Mouse (Mus musculus) MEL (cell line): ENCODE measurements around the gene Lce1a2. TPM values are rescaled to one million over a fixed set of nuclear protein-coding genes. Genes with fewer than 3 reads are reported as not detected.

Source experiments
- DNase-seq: peaks from one replicate; pipeline ENCODE4 v3.0.0; 2011; ENCODE audit warnings: low read depth, low spot score
- H3K27ac ChIP-seq: 2 replicates; pipeline ENCODE4 v1.5.1; 2012; ENCODE audit warnings: low read depth, mild to moderate bottlenecking, control low read depth, low read length, moderate library complexity; ENCODE audit not compliant: control insufficient read depth
- H3K27me3 ChIP-seq, 2 experiments: fragments of 150-350 bp in 1 of 2; sonication (generic) in 1 of 2; 2 replicates each; pipeline ENCODE4 v1.6.1; 2012; ENCODE audit warnings: low read length in 2 of 2, mild to moderate bottlenecking in 2 of 2, improper control_type of control experiment in 1 of 2, moderate library complexity in 1 of 2; ENCODE audit not compliant: insufficient read depth in 2 of 2, control insufficient read depth in 1 of 2
- H3K36me3 ChIP-seq, 2 experiments: 2 replicates each; pipeline ENCODE4 v1.6.1; 2012 to 2014; ENCODE audit warnings: low read length in 2 of 2, improper control_type of control experiment in 1 of 2, inconsistent platforms in 1 of 2, mild to moderate bottlenecking in 1 of 2; ENCODE audit not compliant: insufficient read depth in 2 of 2, control insufficient read depth in 1 of 2
- H3K4me1 ChIP-seq, 2 experiments: fragments of 150-350 bp in 1 of 2; sonication (generic) in 1 of 2; 2 replicates each; pipeline ENCODE4 v1.6.1; 2012; ENCODE audit warnings: low read length in 2 of 2, improper control_type of control experiment in 1 of 2, mild to moderate bottlenecking in 1 of 2; ENCODE audit not compliant: insufficient read depth in 2 of 2, control insufficient read depth in 1 of 2
- H3K4me3 ChIP-seq, 2 experiments: fragments of 150-350 bp in 1 of 2; sonication (generic) in 1 of 2; 2 replicates each; pipeline ENCODE4 v1.5.1; 2012; ENCODE audit warnings: low read depth in 2 of 2, low read length in 2 of 2, mild to moderate bottlenecking in 2 of 2, moderate library complexity in 2 of 2, control low read depth in 1 of 2, improper control_type of control experiment in 1 of 2; ENCODE audit not compliant: control insufficient read depth in 1 of 2, insufficient read depth in 1 of 2
- H3K79me2 ChIP-seq: 2 replicates; pipeline ENCODE4 v1.6.1; 2012; ENCODE audit warnings: mild to moderate bottlenecking, low read length, moderate library complexity; ENCODE audit not compliant: control insufficient read depth, poor library complexity, insufficient read depth
- H3K9ac ChIP-seq: 2 replicates; pipeline ENCODE4 v1.6.1; 2012; ENCODE audit warnings: low read depth, mild to moderate bottlenecking, control low read depth, low read length, moderate library complexity; ENCODE audit not compliant: control insufficient read depth, poor library complexity, severe bottlenecking
- H3K9me3 ChIP-seq: fragments of 150-350 bp; sonication (generic); replicated peaks from 2 replicates; pipeline ENCODE4 v1.6.1; 2012; ENCODE audit warnings: mild to moderate bottlenecking, low read length, improper control_type of control experiment, moderate library complexity; ENCODE audit not compliant: insufficient read depth
- BHLHE40 ChIP-seq: IDR thresholded peaks from 2 replicates; pipeline ENCODE4 v1.6.1; 2012; ENCODE audit warnings: low read depth, mild to moderate bottlenecking, inconsistent platforms, low read length, improper control_type of control experiment, borderline replicate concordance
- CHD2 ChIP-seq: IDR thresholded peaks from 2 replicates; pipeline ENCODE4 v1.6.1; 2011; ENCODE audit warnings: low read length, improper control_type of control experiment
- CTCF ChIP-seq, 3 experiments: IDR thresholded peaks in 2 of 3; conservative IDR thresholded peaks in 1 of 3; 2 replicates each; pipeline ENCODE4 v1.5.1; 2011 to 2012; ENCODE audit warnings: low read length in 3 of 3, low read depth in 2 of 3, mild to moderate bottlenecking in 2 of 3, improper control_type of control experiment in 1 of 3, inconsistent platforms in 1 of 3, mixed read lengths in 1 of 3, moderate library complexity in 1 of 3; ENCODE audit not compliant: control insufficient read depth in 1 of 3, insufficient read depth in 1 of 3, poor library complexity in 1 of 3, severe bottlenecking in 1 of 3
- GABPA ChIP-seq: IDR thresholded peaks from 2 replicates; pipeline ENCODE4 v1.6.1; 2012; ENCODE audit warnings: low read depth, mild to moderate bottlenecking, inconsistent platforms, low read length, improper control_type of control experiment, moderate library complexity
- HCFC1 ChIP-seq: IDR thresholded peaks from 2 replicates; pipeline ENCODE4 v1.6.1; 2012; ENCODE audit warnings: low read depth, mild to moderate bottlenecking, inconsistent platforms, low read length, improper control_type of control experiment, moderate library complexity
- JUND ChIP-seq: IDR thresholded peaks from 2 replicates; pipeline ENCODE4 v1.6.1; 2011; ENCODE audit warnings: low read depth, mild to moderate bottlenecking, improper control_type of control experiment, low read length
- KAT2A ChIP-seq: conservative IDR thresholded peaks from 2 replicates; pipeline ENCODE4 v1.6.1; 2012; ENCODE audit warnings: low read depth, low read length, improper control_type of control experiment, inconsistent platforms
- MAFK ChIP-seq: IDR thresholded peaks from 2 replicates; pipeline ENCODE4 v1.6.1; 2011; ENCODE audit warnings: low read depth, mild to moderate bottlenecking, low read length, improper control_type of control experiment, borderline replicate concordance
- MAZ ChIP-seq: IDR thresholded peaks from 2 replicates; pipeline ENCODE4 v1.6.1; 2012; ENCODE audit warnings: low read depth, mild to moderate bottlenecking, inconsistent platforms, low read length, improper control_type of control experiment
- NELFE ChIP-seq: IDR thresholded peaks from 2 replicates; pipeline ENCODE4 v1.6.1; 2011; ENCODE audit warnings: low read depth, low read length, improper control_type of control experiment
- NRF1 ChIP-seq: IDR thresholded peaks from 2 replicates; pipeline ENCODE4 v1.6.1; 2014; ENCODE audit warnings: low read depth, mild to moderate bottlenecking, inconsistent platforms, low read length, improper control_type of control experiment, moderate library complexity; ENCODE audit not compliant: poor library complexity, insufficient read depth, severe bottlenecking
- POLR2A ChIP-seq, 2 experiments: IDR thresholded peaks; 2 replicates each; pipeline ENCODE4 v1.6.1; 2011 to 2012; ENCODE audit warnings: low read length in 2 of 2, mild to moderate bottlenecking in 2 of 2, control low read depth in 1 of 2, improper control_type of control experiment in 1 of 2, low read depth in 1 of 2, moderate library complexity in 1 of 2; ENCODE audit not compliant: control insufficient read depth in 1 of 2, insufficient read depth in 1 of 2, poor library complexity in 1 of 2
- POLR2AphosphoS2 ChIP-seq: IDR thresholded peaks from 2 replicates; pipeline ENCODE4 v1.6.1; 2011; ENCODE audit warnings: low read length, improper control_type of control experiment
- RAD21 ChIP-seq: IDR thresholded peaks from 2 replicates; pipeline ENCODE4 v1.6.1; 2011; ENCODE audit warnings: mild to moderate bottlenecking, low read depth, low read length, improper control_type of control experiment
- SIN3A ChIP-seq: IDR thresholded peaks from 2 replicates; pipeline ENCODE4 v1.6.1; 2012; ENCODE audit warnings: low read length, improper control_type of control experiment, inconsistent platforms
- UBTF ChIP-seq: IDR thresholded peaks from 2 replicates; pipeline ENCODE4 v1.6.1; 2012; ENCODE audit warnings: low read depth, mild to moderate bottlenecking, inconsistent platforms, low read length, improper control_type of control experiment, moderate library complexity, borderline replicate concordance; ENCODE audit not compliant: insufficient read depth
- ZKSCAN1 ChIP-seq: IDR thresholded peaks from 2 replicates; pipeline ENCODE4 v1.6.1; 2012; ENCODE audit warnings: low read depth, mild to moderate bottlenecking, inconsistent platforms, low read length, improper control_type of control experiment, moderate library complexity
- ZNF384 ChIP-seq: IDR thresholded peaks from 2 replicates; pipeline ENCODE4 v1.6.1; 2012; ENCODE audit warnings: low read depth, mild to moderate bottlenecking, inconsistent platforms, low read length, improper control_type of control experiment
- polyA plus RNA-seq, 2 experiments: library from polyadenylated mRNA; stranded (reverse) in 1 of 2; unstranded in 1 of 2; fragments of >175 nt in 1 of 2; fragments of >200 nt in 1 of 2; gene quantifications; 2 replicates each; pipeline versions ENCODE4 v1.2.1 to v1.2.4; 2012; ENCODE audit warnings: low replicate concordance in 2 of 2, low read depth in 1 of 2; ENCODE audit not compliant: insufficient read length in 2 of 2, insufficient read depth in 1 of 2, missing spikeins in 1 of 2
- total RNA-seq: library from RNA; depleted of rRNA; stranded (reverse); fragments of 300-350 nt; gene quantifications from 2 replicates; pipeline ENCODE4 v1.2.3, GENCODE M21; 2012; rRNA removed

Gene Lce1a2
- total and polyA plus RNA-seq, 3 experiments = not detected

GRCm38 (mm10) chr3:92621560-92621959 is 48.6 kb downstream of the Lce1a2 start, which contains the start of gene Lce6a:
Gene Lce6a (minus strand): TSS chr3:92621660.
- Histone ChIP-seq H3K9me3 (no peaks in the 10 kb centered on the region), H3K27ac (no peak within 1 kb of the TSS), H3K79me2 (no peaks in the 10 kb centered on the region), H3K4me1 (no peaks in the 10 kb centered on the region), H3K27me3 (no peaks in the 10 kb centered on the region), H3K36me3 (no peaks in the 10 kb centered on the region), H3K9ac (no peak within 1 kb of the TSS), H3K4me3 (no peak within 1 kb of the TSS)
- TF ChIP-seq KAT2A (no peak), MAZ (no peak), SIN3A (no peak), CHD2 (no peak), POLR2AphosphoS2 (no peak), GABPA (no peak), CTCF (IDR thresholded peaks at IDR 0.05 in 2 of 3, conservative IDR thresholded peaks at IDR 0.05 in 1 of 3; ENCODE audit: control insufficient read depth in 1 of 3, insufficient read depth in 1 of 3, low read depth in 2 of 3, low read length in 3 of 3, poor library complexity in 1 of 3, severe bottlenecking in 1 of 3) (no peak), NELFE (no peak), ZNF384 (no peak), BHLHE40 (no peak), POLR2A (IDR thresholded peaks at IDR 0.05; ENCODE audit: control insufficient read depth in 1 of 2, insufficient read depth in 1 of 2, low read depth in 1 of 2, low read length in 2 of 2, poor library complexity in 1 of 2) (no peak), UBTF (no peak), JUND (no peak), ZKSCAN1 (no peak), HCFC1 (no peak), NRF1 (no peak), MAFK (no peak), RAD21 (no peak)
- DNase-seq = no peak

Other genes with a start within 250 kb of the Lce1a2 start
- gene Gm9774, start 240.9 kb downstream of the Lce1a2 start, total RNA-seq = 17.4 and 26.0 TPM in 2 replicates
- 100 to 1,000 TPM; 107 to 140 TPM for gene Gm9774, start 240.9 kb downstream of the Lce1a2 start, polyA plus RNA-seq
- not detected in 2 replicates for gene Sprr2k, start 237.7 kb downstream of the Lce1a2 start, total RNA-seq
- gene Sprr2k, start 237.7 kb downstream of the Lce1a2 start, polyA plus RNA-seq = not detected
- gene Sprr1b, start 231.5 kb downstream of the Lce1a2 start, total RNA-seq = not detected in 2 replicates
- gene Sprr1b, start 231.5 kb downstream of the Lce1a2 start, polyA plus RNA-seq = not detected
- not detected in 2 replicates for gene Sprr3, start 211.6 kb downstream of the Lce1a2 start, total RNA-seq
- not detected for gene Sprr3, start 211.6 kb downstream of the Lce1a2 start, polyA plus RNA-seq
- gene Sprr1a, start 184.4 kb downstream of the Lce1a2 start, total RNA-seq = not detected in 2 replicates
- not detected for gene Sprr1a, start 184.4 kb downstream of the Lce1a2 start, polyA plus RNA-seq
- gene Sprr4, start 169.8 kb downstream of the Lce1a2 start, total RNA-seq = not detected in 2 replicates
- gene Sprr4, start 169.8 kb downstream of the Lce1a2 start, polyA plus RNA-seq = not detected
- not detected in 2 replicates for gene 2310046K23Rik, start 135.8 kb downstream of the Lce1a2 start, total RNA-seq
- gene 2310046K23Rik, start 135.8 kb downstream of the Lce1a2 start, polyA plus RNA-seq = not detected
- gene Ivl, start 96.6 kb downstream of the Lce1a2 start, total RNA-seq = not detected in 2 replicates
- not detected for gene Ivl, start 96.6 kb downstream of the Lce1a2 start, polyA plus RNA-seq
- gene Smcp, start 81.3 kb downstream of the Lce1a2 start, total RNA-seq = not detected in 2 replicates
- gene Smcp, start 81.3 kb downstream of the Lce1a2 start, polyA plus RNA-seq = not detected
- not detected in 2 replicates for gene 2210017I01Rik, start 62.8 kb downstream of the Lce1a2 start, total RNA-seq
- not detected for gene 2210017I01Rik, start 62.8 kb downstream of the Lce1a2 start, polyA plus RNA-seq
- gene Lce6a, start 48.7 kb downstream of the Lce1a2 start, total RNA-seq = not detected in 2 replicates
- gene Lce6a, start 48.7 kb downstream of the Lce1a2 start, polyA plus RNA-seq = not detected
- not detected in 2 replicates for gene Lce1a1, start 22.0 kb downstream of the Lce1a2 start, total RNA-seq
- not detected for gene Lce1a1, start 22.0 kb downstream of the Lce1a2 start, polyA plus RNA-seq
- not detected in 2 replicates for gene Lce1b, start 13.4 kb downstream of the Lce1a2 start, total RNA-seq
- gene Lce1b, start 13.4 kb downstream of the Lce1a2 start, polyA plus RNA-seq = not detected
- gene Lce1c, start 8.9 kb upstream of the Lce1a2 start, total RNA-seq = not detected in 2 replicates
- gene Lce1c, start 8.9 kb upstream of the Lce1a2 start, polyA plus RNA-seq = not detected
- gene Lce1d, start 16.9 kb upstream of the Lce1a2 start, total RNA-seq = not detected in 2 replicates
- gene Lce1d, start 16.9 kb upstream of the Lce1a2 start, polyA plus RNA-seq = not detected
- gene Lce1e, start 38.8 kb upstream of the Lce1a2 start, total RNA-seq = not detected in 2 replicates
- gene Lce1e, start 38.8 kb upstream of the Lce1a2 start, polyA plus RNA-seq = not detected
- not detected in 2 replicates for gene Lce1f, start 50.0 kb upstream of the Lce1a2 start, total RNA-seq
- not detected for gene Lce1f, start 50.0 kb upstream of the Lce1a2 start, polyA plus RNA-seq
- not detected in 2 replicates for gene Gm38119, start 68.8 kb upstream of the Lce1a2 start, total RNA-seq
- gene Gm38119, start 68.8 kb upstream of the Lce1a2 start, polyA plus RNA-seq = not detected
- gene Lce1g, start 82.0 kb upstream of the Lce1a2 start, total RNA-seq = not detected in 2 replicates
- gene Lce1g, start 82.0 kb upstream of the Lce1a2 start, polyA plus RNA-seq = not detected
- gene Lce1h, start 94.8 kb upstream of the Lce1a2 start, total RNA-seq = not detected in 2 replicates
- gene Lce1h, start 94.8 kb upstream of the Lce1a2 start, polyA plus RNA-seq = not detected
- not detected in 2 replicates for gene Lce1i, start 108.6 kb upstream of the Lce1a2 start, total RNA-seq
- not detected for gene Lce1i, start 108.6 kb upstream of the Lce1a2 start, polyA plus RNA-seq
- not detected in 2 replicates for gene Lce1j, start 120.2 kb upstream of the Lce1a2 start, total RNA-seq
- gene Lce1j, start 120.2 kb upstream of the Lce1a2 start, polyA plus RNA-seq = not detected
- gene Lce1k, start 137.6 kb upstream of the Lce1a2 start, total RNA-seq = not detected in 2 replicates
- not detected for gene Lce1k, start 137.6 kb upstream of the Lce1a2 start, polyA plus RNA-seq
- not detected in 2 replicates for gene Kprp, start 156.9 kb upstream of the Lce1a2 start, total RNA-seq
- gene Kprp, start 156.9 kb upstream of the Lce1a2 start, polyA plus RNA-seq = not detected
- not detected in 2 replicates for gene Lce1l, start 181.0 kb upstream of the Lce1a2 start, total RNA-seq
- not detected for gene Lce1l, start 181.0 kb upstream of the Lce1a2 start, polyA plus RNA-seq
- not detected in 2 replicates for gene 2310050C09Rik, start 199.9 kb upstream of the Lce1a2 start, total RNA-seq
- gene 2310050C09Rik, start 199.9 kb upstream of the Lce1a2 start, polyA plus RNA-seq = not detected